Mouse (Mus musculus) liver, embryonic 14.5 days (tissue): ENCODE measurements at regions not wholly inside any gene's neighbourhood (a gene's known extent, or its start where the extent isn't known, plus 50 kb on each side); places are given as distances from the start of the nearest gene placed in this dataset.

Experiments used
- CTCF ChIP-seq: IDR thresholded peaks from 2 replicates; pipeline ENCODE4 v1.5.1; 2016; ENCODE audit warnings: antibody characterized with exemption, low read depth, control low read depth
- EP300 ChIP-seq: IDR thresholded peaks from 2 replicates; pipeline ENCODE4 v1.6.1; 2016; ENCODE audit warnings: antibody characterized with exemption, low read depth

DNA sequence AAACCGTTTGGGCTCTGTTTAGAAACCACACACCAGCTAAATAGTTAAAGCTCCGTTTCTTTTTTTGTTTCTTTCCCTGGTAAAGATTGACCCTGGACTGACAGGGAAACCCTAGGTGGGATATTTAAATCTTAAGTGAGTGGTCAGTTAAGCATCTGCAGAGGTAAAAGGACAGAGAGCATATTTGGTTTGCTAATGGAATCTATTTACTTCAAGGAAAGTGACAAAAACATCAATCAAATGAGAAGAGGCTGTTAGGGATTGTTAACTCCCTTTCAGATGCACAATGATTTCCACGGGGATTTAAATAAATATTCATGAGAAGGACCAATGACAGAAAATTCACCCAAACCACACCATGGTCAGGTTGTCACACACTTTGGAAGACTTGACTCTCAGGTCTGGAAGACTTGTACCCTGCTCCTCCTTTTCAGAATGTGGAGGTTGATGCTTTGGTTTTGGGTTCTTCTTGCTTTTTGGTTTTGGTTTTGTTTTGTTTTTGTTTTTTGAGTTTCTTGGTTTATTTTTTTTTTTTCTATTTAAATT lies 60.7 kb downstream of the Rpl36a-ps1 start:
- TF ChIP-seq CTCF (no peak), EP300 (no peak)
